Mouse (Mus musculus): ENCODE data around the gene Tdrd7. TPM values are rescaled to one million over a fixed set of nuclear protein-coding genes. Genes with fewer than 3 reads are reported as not detected.
A peak's percentile ranks its signal among the peaks of the same experiment; 100 is the strongest.

Tdrd7 gene
- polyA plus RNA-seq, 1 experiment from 2014 or later: 5.4 TPM

DNA sequence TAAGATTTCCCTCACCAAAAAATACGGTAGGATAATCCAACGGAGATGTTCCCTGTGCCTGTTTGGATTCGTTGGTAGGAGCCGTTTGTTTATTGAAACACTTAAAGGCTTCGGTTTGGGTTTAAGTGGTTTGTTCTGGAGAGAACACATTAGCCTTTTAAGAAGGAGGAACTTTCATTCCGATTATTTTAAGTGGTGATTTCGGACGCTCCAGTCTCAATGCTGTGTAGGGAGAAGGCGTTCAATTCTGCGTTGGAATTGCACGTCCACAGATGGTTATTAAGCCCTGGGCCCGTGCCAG is 73.4 kb downstream of the Tdrd7 start:
- peak overlapping the region; percentile 73 for H3K4me3 ChIP-seq
- no peaks in the 10 kb centered on the region for H3K36me3 ChIP-seq (replicated peaks)
- no peaks in the 10 kb centered on the region for H3K9me3 ChIP-seq
- peaks cover 36% of the 10 kb centered on the region for H3K4me1 ChIP-seq
- no peak overlapping the region for H3K27ac ChIP-seq (replicated peaks)
- no peak for DNase-seq (ENCODE audit: low spot score)
- WGBS: 13% methylated on average over 12 of the region's 12 CpGs
- H3K27me3 ChIP-seq (replicated peaks; ENCODE audit: low read depth, poor library complexity, severe bottlenecking): peaks cover 76% of the 10 kb centered on the region

DNA sequence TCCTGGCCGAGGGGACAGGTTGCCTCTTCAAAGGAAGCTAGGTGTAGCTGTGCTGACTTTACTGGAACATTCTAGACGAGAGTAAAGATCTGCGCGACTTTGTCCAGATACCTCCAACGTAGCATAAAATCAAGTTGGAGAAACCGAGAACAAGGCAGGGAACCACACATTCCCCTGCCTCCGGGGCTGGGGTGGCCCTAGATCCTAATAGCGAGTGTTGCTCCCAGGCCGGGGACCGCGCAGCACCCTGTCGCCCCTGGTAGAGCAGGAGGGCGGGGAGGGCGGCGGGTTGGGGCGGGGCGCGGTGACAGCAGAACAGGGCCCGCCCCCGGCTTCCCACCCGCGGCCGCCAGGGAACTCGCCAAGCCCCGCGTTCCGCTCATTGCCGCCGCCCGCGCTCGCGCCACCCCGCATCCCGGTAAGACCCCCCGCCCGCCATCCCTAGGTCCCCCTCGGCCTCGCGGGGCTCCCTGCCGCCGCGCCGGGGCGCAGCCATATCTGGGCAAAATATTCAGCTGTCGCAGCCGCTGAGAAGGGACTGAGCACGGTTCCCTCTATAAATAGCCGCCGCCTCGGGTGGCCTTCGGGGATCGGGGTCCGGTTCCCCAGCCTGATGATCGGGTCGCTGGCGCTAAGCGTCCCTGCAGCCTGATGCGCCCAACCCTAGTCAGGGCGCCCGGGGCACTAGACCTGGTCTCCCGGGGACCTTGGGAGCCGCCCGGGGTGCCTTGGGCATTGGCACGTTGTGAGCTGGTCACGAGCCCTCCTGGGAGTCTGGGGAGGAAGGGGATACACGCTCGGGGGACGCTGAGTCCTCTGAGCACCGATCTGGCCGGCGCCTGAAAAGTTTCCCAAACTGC is 74.0 kb downstream of the Tdrd7 start, which contains the start of gene Tmod1:
Gene Tmod1 (plus strand): TSS at position 44 of the 860 bp plus-strand sequence.
- under 1% methylated on average over 72 of the region's 72 CpGs for WGBS
- H3K27ac ChIP-seq (replicated peaks): peak within 1 kb of the TSS; percentile 54
- no peaks in the 10 kb centered on the region for H3K36me3 ChIP-seq (replicated peaks)
- peaks cover 36% of the 10 kb centered on the region for H3K4me1 ChIP-seq
- DNase-seq (ENCODE audit: low spot score): peak; percentile 70
- H3K4me3 ChIP-seq: peak within 1 kb of the TSS; percentile 73
- no peaks in the 10 kb centered on the region for H3K9me3 ChIP-seq
- H3K27me3 ChIP-seq (replicated peaks; ENCODE audit: low read depth, poor library complexity, severe bottlenecking): peaks cover 76% of the 10 kb centered on the region

DNA sequence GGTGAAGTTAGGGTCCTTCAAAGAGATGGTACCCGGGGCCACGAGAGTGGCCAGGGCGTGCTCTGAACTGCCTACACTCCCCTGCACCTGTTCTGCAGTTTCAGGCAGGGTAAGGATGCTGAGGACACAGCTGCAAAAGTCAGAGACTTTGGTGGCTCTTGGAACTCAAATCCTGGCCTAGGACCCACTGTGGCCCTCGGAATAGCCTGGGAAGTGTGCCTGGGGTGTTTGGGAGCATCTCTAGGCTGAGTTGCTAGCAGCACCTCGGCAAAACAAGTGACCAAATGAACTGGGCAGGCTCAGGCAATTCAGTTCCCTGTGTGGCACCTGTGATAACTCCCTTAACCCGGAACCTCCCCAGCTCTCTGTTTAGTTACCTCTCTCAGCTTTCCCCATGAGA is 74.8 kb downstream of the Tdrd7 start:
- peaks cover 76% of the 10 kb centered on the region for H3K27me3 ChIP-seq (replicated peaks; ENCODE audit: low read depth, poor library complexity, severe bottlenecking)
- DNase-seq (ENCODE audit: low spot score): no peak
- no peaks in the 10 kb centered on the region for H3K9me3 ChIP-seq
- 12% methylated on average over 6 of the region's 6 CpGs for WGBS
- H3K4me3 ChIP-seq: peak overlapping the region; percentile 73
- no peaks in the 10 kb centered on the region for H3K36me3 ChIP-seq (replicated peaks)
- peak overlapping the region; percentile 54 for H3K27ac ChIP-seq (replicated peaks)
- peaks cover 36% of the 10 kb centered on the region for H3K4me1 ChIP-seq

DNA sequence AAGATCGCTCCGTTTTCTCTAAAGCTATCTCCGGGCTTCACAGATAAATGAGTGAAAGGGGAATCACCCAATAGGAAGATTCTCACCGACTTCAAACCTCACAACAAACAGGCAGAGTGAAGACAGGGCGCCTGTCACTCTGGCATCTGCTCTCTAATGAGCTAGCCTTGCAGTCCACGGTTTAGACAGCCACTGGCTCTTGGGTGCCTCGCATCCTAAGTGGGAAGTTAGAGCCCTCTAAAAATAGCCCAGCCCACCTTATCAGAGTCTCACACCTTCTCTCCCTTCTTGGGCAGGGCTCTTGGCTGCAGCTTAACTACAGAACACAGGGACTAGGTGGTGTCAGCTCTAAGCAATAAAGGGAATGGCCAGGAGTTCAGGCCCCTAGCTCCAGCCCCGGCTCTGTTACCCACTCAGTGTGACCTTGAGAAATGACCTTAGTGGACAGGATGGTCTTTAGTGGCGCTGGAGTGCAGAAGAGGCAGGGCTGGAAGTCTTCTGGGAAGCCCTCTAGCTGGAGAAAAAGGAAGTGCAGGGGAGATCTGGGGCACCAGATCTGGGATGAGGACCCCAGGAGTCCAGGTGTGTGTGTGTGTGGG is 75.6 kb downstream of the Tdrd7 start:
- H3K27me3 ChIP-seq (replicated peaks; ENCODE audit: low read depth, poor library complexity, severe bottlenecking): peaks cover 73% of the 10 kb centered on the region
- no peak overlapping the region for H3K27ac ChIP-seq (replicated peaks)
- no peak overlapping the region; the same call in 1 of the 2 replicates for H3K4me3 ChIP-seq
- DNase-seq (ENCODE audit: low spot score): peak; percentile 41
- peaks cover 36% of the 10 kb centered on the region for H3K4me1 ChIP-seq
- WGBS: 22% methylated on average over 9 of the region's 9 CpGs
- no peaks in the 10 kb centered on the region for H3K36me3 ChIP-seq (replicated peaks)
- no peaks in the 10 kb centered on the region for H3K9me3 ChIP-seq

DNA sequence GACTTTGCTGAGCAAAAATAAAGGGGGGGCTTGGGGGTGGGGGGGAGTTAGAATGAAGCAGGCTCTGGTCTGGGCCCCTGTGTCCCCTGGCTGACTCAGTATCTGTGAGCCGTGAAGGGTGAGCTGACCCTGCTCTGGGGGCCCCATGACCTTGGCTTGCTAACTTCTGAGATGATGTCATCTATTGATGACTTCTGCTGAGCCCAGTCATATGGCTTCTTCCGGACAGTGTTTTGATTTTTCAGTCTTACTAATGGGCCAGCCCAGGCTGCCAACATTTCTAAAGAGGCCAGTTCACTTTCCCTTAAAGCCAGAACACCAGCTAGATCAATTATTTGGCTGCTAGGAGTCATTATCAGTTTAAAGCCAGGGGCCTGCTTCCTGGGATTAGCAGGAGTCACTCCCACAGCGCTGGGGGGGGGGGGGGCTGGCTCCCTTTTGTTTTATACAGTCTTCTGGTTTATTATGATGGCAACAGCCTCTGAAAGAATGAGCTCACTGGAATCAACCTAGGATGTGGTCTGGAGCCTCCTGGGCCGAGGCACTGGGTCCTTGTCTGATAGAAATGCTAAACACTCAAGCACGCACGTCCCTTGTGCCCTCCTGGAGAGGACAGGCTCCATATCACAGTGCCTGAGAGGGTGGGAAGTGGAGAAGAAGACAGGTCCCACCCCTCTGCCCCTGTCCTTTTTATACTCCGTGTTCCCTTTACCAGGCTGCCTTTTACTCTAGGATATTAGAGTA is 76.8 kb downstream of the Tdrd7 start:
- Histone ChIP-seq H3K27ac (replicated peaks) (peak overlapping the region; percentile 44; the same call in 1 of the 2 replicates), H3K27me3 (replicated peaks; ENCODE audit: low read depth, poor library complexity, severe bottlenecking) (peaks cover 65% of the 10 kb centered on the region), H3K4me3 (peak overlapping the region; percentile 26; the same call in 1 of the 2 replicates), H3K4me1 (peaks cover 36% of the 10 kb centered on the region), H3K9me3 (no peaks in the 10 kb centered on the region), H3K36me3 (replicated peaks) (no peaks in the 10 kb centered on the region)
- DNase-seq (ENCODE audit: low spot score): no peak
- WGBS: 25% methylated on average over 7 of the region's 7 CpGs

DNA sequence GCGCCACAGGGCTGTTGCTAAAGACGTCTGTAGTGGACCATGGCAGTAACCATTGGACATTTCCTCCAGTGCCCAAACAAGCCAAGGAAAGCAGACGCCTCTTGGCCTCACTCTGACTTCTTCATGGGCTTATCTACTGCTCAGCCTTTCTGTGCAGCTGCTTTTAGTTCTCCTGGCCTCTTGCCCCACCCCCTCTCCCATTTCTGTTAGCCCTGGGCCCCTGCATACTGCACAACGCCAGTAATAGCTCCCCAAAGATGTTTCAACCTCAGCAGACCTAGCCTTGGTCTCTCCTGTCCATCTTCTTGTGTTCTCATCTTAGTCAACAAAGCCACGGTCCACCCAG is 77.3 kb downstream of the Tdrd7 start:
- no peak for DNase-seq (ENCODE audit: low spot score)
- H3K4me3 ChIP-seq: no peak overlapping the region
- H3K36me3 ChIP-seq (replicated peaks): no peaks in the 10 kb centered on the region
- peaks cover 36% of the 10 kb centered on the region for H3K4me1 ChIP-seq
- 0 out of 2 replicates have a peak overlapping the region, but pooled peaks have one; percentile 44 for H3K27ac ChIP-seq (replicated peaks)
- H3K9me3 ChIP-seq: no peaks in the 10 kb centered on the region
- H3K27me3 ChIP-seq (replicated peaks; ENCODE audit: low read depth, poor library complexity, severe bottlenecking): peaks cover 60% of the 10 kb centered on the region
- WGBS: 44% methylated on average over 5 of the region's 5 CpGs

DNA sequence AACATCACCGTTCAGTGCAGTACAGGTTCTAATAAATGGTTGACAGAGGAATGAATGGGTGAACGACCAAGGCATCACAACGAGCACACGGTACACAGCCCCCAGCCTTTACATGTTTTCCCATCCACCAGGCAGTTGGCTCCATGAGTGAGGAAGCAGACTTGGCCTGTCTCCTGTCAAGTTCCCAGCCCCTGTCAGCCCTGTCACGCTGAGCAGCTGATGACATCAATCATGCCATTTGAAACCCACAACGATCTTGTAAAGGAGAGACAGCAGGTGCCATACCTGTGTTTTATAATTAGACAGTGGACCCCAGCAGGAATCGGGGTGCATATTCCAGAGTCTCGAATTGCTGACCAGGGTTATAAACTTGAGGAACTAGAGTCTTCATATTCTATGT is 78.2 kb downstream of the Tdrd7 start:
- Histone ChIP-seq H3K27ac (replicated peaks) (no peak overlapping the region), H3K4me3 (no peak overlapping the region), H3K4me1 (peaks cover 36% of the 10 kb centered on the region), H3K9me3 (no peaks in the 10 kb centered on the region), H3K36me3 (replicated peaks) (no peaks in the 10 kb centered on the region), H3K27me3 (replicated peaks; ENCODE audit: low read depth, poor library complexity, severe bottlenecking) (peaks cover 51% of the 10 kb centered on the region)
- 84% methylated on average over 8 of the region's 8 CpGs for WGBS
- no peak for DNase-seq (ENCODE audit: low spot score)

DNA sequence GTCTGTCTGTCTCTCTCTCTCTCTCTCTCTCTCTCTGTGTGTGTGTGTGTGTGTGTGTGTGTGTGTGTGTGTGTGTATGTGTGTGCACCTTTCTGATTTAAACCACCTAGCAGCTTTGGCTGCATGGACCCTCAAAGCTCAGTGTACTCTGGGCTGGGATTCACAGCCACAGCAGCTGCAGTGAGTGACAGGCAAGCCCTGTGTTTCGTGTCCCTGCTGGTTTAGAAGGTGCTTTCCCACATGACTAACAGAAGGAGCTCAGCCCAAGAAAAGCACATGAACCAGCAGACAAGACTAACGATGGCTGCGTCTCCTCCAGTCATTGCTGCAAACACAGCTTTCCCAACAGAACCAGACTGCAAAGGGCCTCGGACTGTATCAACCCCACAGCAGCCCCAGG is 82.8 kb downstream of the Tdrd7 start:
- DNase-seq (ENCODE audit: low spot score): no peak

DNA sequence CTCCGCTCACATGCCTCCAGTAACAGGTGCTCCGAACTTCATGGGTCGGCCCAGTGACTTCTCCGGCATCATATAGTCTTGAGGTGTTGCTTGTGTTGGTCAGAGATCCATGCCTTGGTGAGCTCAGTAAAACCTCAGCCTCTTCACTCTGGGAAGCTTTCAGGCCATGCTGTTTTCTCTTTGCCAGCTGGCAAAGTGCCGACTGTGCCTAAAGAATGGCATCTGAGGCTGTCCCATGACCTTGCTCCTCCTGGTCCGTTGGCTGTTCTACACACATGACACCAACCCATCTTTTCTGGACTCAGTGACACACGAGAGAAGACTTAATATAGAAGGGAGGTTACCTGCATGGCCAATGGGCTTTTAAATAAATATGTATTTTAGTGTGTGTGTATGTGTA is 83.3 kb downstream of the Tdrd7 start:
- Histone ChIP-seq H3K4me3 (no peak overlapping the region), H3K36me3 (replicated peaks) (no peaks in the 10 kb centered on the region), H3K27me3 (replicated peaks; ENCODE audit: low read depth, poor library complexity, severe bottlenecking) (peaks cover 1% of the 10 kb centered on the region; the same call in 1 of the 2 replicates), H3K9me3 (peaks cover 7% of the 10 kb centered on the region; the same call in 1 of the 2 replicates), H3K4me1 (no peaks in the 10 kb centered on the region; the same call in 1 of the 2 replicates), H3K27ac (replicated peaks) (no peak overlapping the region)
- no peak for DNase-seq (ENCODE audit: low spot score)
- 91% methylated on average over 7 of the region's 7 CpGs for WGBS

More for the DNA sequence above, 82.8 kb downstream of the Tdrd7 start:
- 76% methylated on average over 4 of the region's 4 CpGs for WGBS
- Histone ChIP-seq H3K27me3 (replicated peaks; ENCODE audit: low read depth, poor library complexity, severe bottlenecking) (peaks cover 6% of the 10 kb centered on the region; the same call in 1 of the 2 replicates), H3K36me3 (replicated peaks) (no peaks in the 10 kb centered on the region), H3K9me3 (peaks cover 7% of the 10 kb centered on the region; the same call in 1 of the 2 replicates), H3K4me3 (no peak overlapping the region), H3K27ac (replicated peaks) (no peak overlapping the region), H3K4me1 (peaks cover 2% of the 10 kb centered on the region)

DNA sequence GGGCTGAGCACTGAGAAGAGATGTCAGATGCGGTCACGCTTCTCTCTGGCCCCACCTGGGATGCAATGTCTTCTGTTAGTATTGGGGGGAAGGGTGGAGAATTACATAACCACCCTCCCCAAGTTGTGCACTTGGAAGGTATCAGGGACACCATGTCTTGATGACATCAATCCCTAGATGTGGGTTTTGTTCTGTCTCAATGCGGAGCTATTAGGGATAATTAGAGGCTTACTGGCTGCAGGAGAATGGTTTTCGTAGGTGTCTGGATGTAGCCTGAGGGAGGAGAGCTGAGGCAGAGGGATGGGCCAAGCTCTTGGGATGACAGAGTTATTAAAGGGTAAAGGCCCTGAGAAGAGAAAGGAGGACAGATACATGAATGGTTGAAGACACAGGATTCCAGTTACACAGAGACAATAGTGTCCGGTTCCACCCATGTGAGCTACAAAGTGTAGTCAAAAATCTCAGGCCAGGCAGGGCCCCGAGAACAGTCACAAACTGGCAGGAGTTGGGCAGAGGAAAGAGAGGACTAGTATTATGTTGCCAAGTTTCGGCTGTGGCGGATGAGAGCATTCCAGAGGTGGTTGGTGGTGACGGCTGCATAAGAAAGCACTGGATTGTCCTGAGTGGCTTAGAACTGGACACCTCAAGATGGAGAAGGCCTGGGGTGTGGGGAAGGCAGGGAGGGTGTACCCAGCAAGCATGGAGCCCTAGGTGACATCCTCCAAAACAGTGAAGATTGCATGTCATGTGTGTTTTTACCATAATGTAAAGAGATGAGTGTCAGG is 88.4 kb downstream of the Tdrd7 start:
- DNase-seq (ENCODE audit: low spot score): no peak
- H3K36me3 ChIP-seq (replicated peaks): no peaks in the 10 kb centered on the region
- no peak overlapping the region for H3K27ac ChIP-seq (replicated peaks)
- no peaks in the 10 kb centered on the region; the same call in 1 of the 2 replicates for H3K4me1 ChIP-seq
- no peaks in the 10 kb centered on the region for H3K27me3 ChIP-seq (replicated peaks; ENCODE audit: low read depth, poor library complexity, severe bottlenecking)
- 81% methylated on average over 9 of the region's 9 CpGs for WGBS
- H3K9me3 ChIP-seq: peaks cover 12% of the 10 kb centered on the region; the same call in 1 of the 2 replicates
- H3K4me3 ChIP-seq: no peak overlapping the region

DNA sequence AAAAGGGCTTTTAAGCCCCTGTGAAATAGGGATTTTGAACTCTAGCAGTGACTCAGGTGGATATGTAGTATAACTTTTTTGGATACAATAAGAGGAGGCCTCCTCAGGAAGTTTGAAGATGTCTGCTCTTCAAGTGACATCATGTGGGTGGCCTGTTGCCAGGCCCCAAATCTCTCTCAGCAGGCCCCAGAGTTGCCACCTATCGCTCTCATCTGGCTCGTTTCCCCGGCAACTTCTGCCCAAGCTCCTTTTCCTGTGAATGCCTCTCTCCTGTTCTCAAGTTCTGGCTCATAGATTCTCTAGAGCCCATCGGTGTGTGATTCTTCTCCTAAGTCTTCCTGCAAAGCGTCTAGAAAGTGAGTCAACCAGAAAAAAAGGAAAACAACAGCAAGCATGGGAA is 91.0 kb downstream of the Tdrd7 start:
- no peak for DNase-seq (ENCODE audit: low spot score)
- Histone ChIP-seq H3K4me1 (no peaks in the 10 kb centered on the region; the same call in 1 of the 2 replicates), H3K4me3 (no peak overlapping the region), H3K27ac (replicated peaks) (no peak overlapping the region), H3K27me3 (replicated peaks; ENCODE audit: low read depth, poor library complexity, severe bottlenecking) (no peaks in the 10 kb centered on the region), H3K9me3 (peaks cover 12% of the 10 kb centered on the region; the same call in 1 of the 2 replicates), H3K36me3 (replicated peaks) (no peaks in the 10 kb centered on the region)
- 87% methylated on average over 5 of the region's 5 CpGs for WGBS

Measured in embryonic facial prominence, embryonic 10.5 days (tissue).